Mouse (Mus musculus) liver, embryonic 14.5 days (tissue): ENCODE results near the gene Pacrg. TPM values are rescaled to one million over a fixed set of nuclear protein-coding genes. Genes with fewer than 3 reads are reported as not detected.

ENCODE experiments used
- ATAC-seq: fragments of 200-750 bp; cut with Nextera tagmentation; 2 replicates; pipeline ENCODE4 v1.8.0; 2017; ENCODE audit warnings: moderate number of reproducible peaks, mild to moderate bottlenecking, moderate library complexity; ENCODE audit not compliant: insufficient read depth
- DNase-seq, 3 experiments: peaks; one replicate each; pipeline ENCODE4 v3.0.0-alpha.2; 2012 to 2013; ENCODE audit warnings: low read depth in 3 of 3, low spot score in 3 of 3
- H3K27ac ChIP-seq: fragments of 300-500 bp; sonication (generic); 2 replicates; pipeline ENCODE4 v1.5.1; 2014; ENCODE audit warnings: moderate library complexity, mild to moderate bottlenecking, control low read depth, inconsistent platforms
- H3K27me3 ChIP-seq: fragments of 300-500 bp; sonication (generic); 2 replicates; pipeline ENCODE4 v1.6.1; 2014; ENCODE audit warnings: mild to moderate bottlenecking, low read length, moderate library complexity; ENCODE audit not compliant: control insufficient read depth, insufficient read depth
- H3K36me3 ChIP-seq: fragments of 300-500 bp; sonication (generic); replicated peaks from 2 replicates; pipeline ENCODE4 v1.6.1; 2014; ENCODE audit warnings: low read depth; ENCODE audit not compliant: control insufficient read depth, insufficient read depth
- H3K4me1 ChIP-seq, 2 experiments: fragments of 200-500 bp in 1 of 2; fragments of 300-500 bp in 1 of 2; sonication (generic) in 1 of 2; replicated peaks; 2 replicates each; pipeline ENCODE4 v1.6.1; 2012 to 2014; ENCODE audit warnings: antibody characterized with exemption in 1 of 2, inconsistent platforms in 1 of 2, low read length in 1 of 2; ENCODE audit not compliant: control insufficient read depth in 2 of 2, insufficient read depth in 2 of 2
- H3K4me2 ChIP-seq: fragments of 300-500 bp; sonication (generic); 2 replicates; pipeline ENCODE4 v1.6.1; 2014; ENCODE audit warnings: low read depth, mild to moderate bottlenecking, control low read depth, moderate library complexity
- H3K4me3 ChIP-seq, 2 experiments: fragments of 200-500 bp in 1 of 2; fragments of 300-500 bp in 1 of 2; sonication (generic) in 1 of 2; 2 replicates each; pipeline ENCODE4 v1.5.1; 2012 to 2014; ENCODE audit warnings: low read depth in 2 of 2, low read length in 2 of 2, mild to moderate bottlenecking in 2 of 2, control low read depth in 1 of 2, inconsistent platforms in 1 of 2, moderate library complexity in 1 of 2; ENCODE audit not compliant: insufficient read depth in 1 of 2
- H3K9ac ChIP-seq: fragments of 300-500 bp; sonication (generic); replicated peaks from 2 replicates; pipeline ENCODE4 v1.6.1; 2014; ENCODE audit warnings: mild to moderate bottlenecking, control low read depth, moderate library complexity
- H3K9me3 ChIP-seq: fragments of 300-500 bp; sonication (generic); 2 replicates; pipeline ENCODE4 v1.6.1; 2016; ENCODE audit warnings: low read length, mixed read lengths; ENCODE audit not compliant: control insufficient read depth
- CTCF ChIP-seq: IDR thresholded peaks from 2 replicates; pipeline ENCODE4 v1.5.1; 2016; ENCODE audit warnings: antibody characterized with exemption, low read depth, control low read depth
- EP300 ChIP-seq: IDR thresholded peaks from 2 replicates; pipeline ENCODE4 v1.6.1; 2016; ENCODE audit warnings: antibody characterized with exemption, low read depth
- WGBS: fragments of 180-500 bp; shearing (Covaris S2); extraction: QIAGEN DNeasy Blood & Tissue Kit; methylation state at CpG from one replicate; pipeline ENCODE4 v1.1.7; 2014; ENCODE audit not compliant: insufficient replicate concordance; 5-methylcytosine and 5-hydroxymethylcytosine counted together
- polyA plus RNA-seq, 2 experiments: library from polyadenylated mRNA; depleted of rRNA in 1 of 2; stranded (reverse) in 1 of 2; unstranded in 1 of 2; fragments of >200 nt; fragmentation: Nextera tagmentation in 1 of 2; extraction: Ambion mirVana in 1 of 2; gene quantifications; 2 replicates each; pipeline versions ENCODE4 v1.2.1 to v1.2.3; 2012 to 2014

Gene Pacrg
- polyA plus RNA-seq, 2 experiments: 0.04 TPM; not detected in 1

GRCm38 (mm10) chr17:10417558-10418253, 422.4 kb downstream of the Pacrg start:
- H3K9ac ChIP-seq: no peak overlapping the region
- ATAC-seq: no peak
- H3K27ac ChIP-seq: no peak overlapping the region
- DNase-seq: no peak
- no peaks in the 10 kb centered on the region for H3K36me3 ChIP-seq
- TF ChIP-seq CTCF: no peak
- no peak for TF ChIP-seq EP300
- no peak overlapping the region for H3K4me3 ChIP-seq
- H3K27me3 ChIP-seq: no peaks in the 10 kb centered on the region
- 0 out of 4 replicates have a peak, but pooled peaks cover 0 to 2% of the 10 kb centered on the region in 2 experiments for H3K4me1 ChIP-seq
- 59% methylated on average over 7 of the region's 7 CpGs for WGBS
- H3K9me3 ChIP-seq: no peaks in the 10 kb centered on the region
- H3K4me2 ChIP-seq: no peak overlapping the region

GRCm38 (mm10) chr17:10416995-10417394, 423.1 kb downstream of the Pacrg start:
- TF ChIP-seq CTCF (no peak), EP300 (no peak)
- H3K4me1 ChIP-seq: 0 out of 4 replicates have a peak, but pooled peaks cover 0 to 2% of the 10 kb centered on the region in 2 experiments
- 41% methylated on average over 4 of the region's 4 CpGs for WGBS
- no peak overlapping the region for H3K4me3 ChIP-seq
- DNase-seq: no peak
- H3K9ac ChIP-seq: no peak overlapping the region
- no peaks in the 10 kb centered on the region for H3K9me3 ChIP-seq
- no peaks in the 10 kb centered on the region for H3K27me3 ChIP-seq
- no peaks in the 10 kb centered on the region for H3K36me3 ChIP-seq
- no peak for ATAC-seq
- no peak overlapping the region for H3K4me2 ChIP-seq
- H3K27ac ChIP-seq: no peak overlapping the region

- H3K4me2 ChIP-seq: no peak overlapping the region
- H3K36me3 ChIP-seq: no peaks in the 10 kb centered on the region
These were observed 424.0 kb downstream of the Pacrg start for GRCm38 (mm10) chr17:10416101-10416500.

GRCm38 (mm10) chr17:10414383-10414782, 425.7 kb downstream of the Pacrg start:
- DNase-seq (no peak), ATAC-seq (no peak)
- Histone ChIP-seq H3K9ac (no peak overlapping the region), H3K4me1 (0 out of 4 replicates have a peak, but pooled peaks cover 0 to 2% of the 10 kb centered on the region in 2 experiments), H3K27me3 (no peaks in the 10 kb centered on the region), H3K9me3 (no peaks in the 10 kb centered on the region), H3K4me2 (no peak overlapping the region), H3K36me3 (no peaks in the 10 kb centered on the region), H3K4me3 (no peak overlapping the region), H3K27ac (no peak overlapping the region)
- WGBS: 57% methylated on average over 4 of the region's 4 CpGs
- TF ChIP-seq EP300 (no peak), CTCF (no peak)

More at GRCm38 (mm10) chr17:10416101-10416500, 424.0 kb downstream of the Pacrg start:
- TF ChIP-seq CTCF: no peak
- no peak for TF ChIP-seq EP300
- ATAC-seq: no peak
- Histone ChIP-seq H3K4me1 (0 out of 4 replicates have a peak, but pooled peaks cover 0 to 2% of the 10 kb centered on the region in 2 experiments), H3K27me3 (no peaks in the 10 kb centered on the region), H3K27ac (no peak overlapping the region), H3K9ac (no peak overlapping the region), H3K4me3 (no peak overlapping the region), H3K9me3 (no peaks in the 10 kb centered on the region)
- 71% methylated on average over 4 of the region's 4 CpGs for WGBS
- no peak for DNase-seq

- TF ChIP-seq EP300 (no peak), CTCF (no peak)
These were observed 426.2 kb downstream of the Pacrg start for GRCm38 (mm10) chr17:10413870-10414269.

More at GRCm38 (mm10) chr17:10413870-10414269, 426.2 kb downstream of the Pacrg start:
- H3K9me3 ChIP-seq: no peaks in the 10 kb centered on the region
- H3K9ac ChIP-seq: no peak overlapping the region
- H3K4me3 ChIP-seq: no peak overlapping the region
- H3K27me3 ChIP-seq: no peaks in the 10 kb centered on the region
- WGBS: 65% methylated on average over 9 of the region's 9 CpGs
- ATAC-seq (no peak), DNase-seq (no peak)
- no peak overlapping the region for H3K4me2 ChIP-seq
- no peak overlapping the region for H3K27ac ChIP-seq
- no peaks in the 10 kb centered on the region for H3K36me3 ChIP-seq
- H3K4me1 ChIP-seq: 0 out of 4 replicates have a peak, but pooled peaks cover 0 to 2% of the 10 kb centered on the region in 2 experiments
